Mouse (Mus musculus): ENCODE results near the gene Tigit. TPM values are rescaled to one million over a fixed set of nuclear protein-coding genes. Genes with fewer than 3 reads are reported as not detected.

The Tigit gene
- polyA plus RNA-seq, 1 experiment from 2014 or later = 1.1 TPM

- DNase-seq (ENCODE audit: low spot score) = no peak
Observed at GRCm38 (mm10) chr16:43668294-43668693, 4.3 kb upstream of the Tigit start.

DNA sequence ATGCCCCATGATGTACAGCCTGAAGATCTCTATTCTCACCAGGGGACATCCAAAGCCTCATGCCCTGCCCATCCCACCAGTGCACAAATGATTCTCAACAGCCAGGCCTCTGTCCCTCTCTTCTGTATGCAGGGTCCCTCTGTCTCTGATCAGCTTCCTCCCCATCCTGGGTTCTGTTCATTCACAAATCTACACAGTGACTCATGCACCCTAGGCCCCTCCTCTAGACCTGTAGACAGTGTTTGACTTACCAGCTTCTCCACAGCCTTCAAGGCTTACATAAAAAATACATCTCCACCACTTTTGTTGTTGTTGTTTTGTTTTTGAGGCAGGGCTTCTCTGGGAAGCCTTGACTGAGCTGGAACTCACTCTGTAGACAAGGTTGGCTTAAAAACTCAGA, 915 bp upstream of the Tigit start:
- DNase-seq (ENCODE audit: low spot score) = no peak

GRCm38 (mm10) chr16:43662124-43663004, 1.6 kb downstream of the Tigit start:
- no peak for DNase-seq (ENCODE audit: low spot score)

GRCm38 (mm10) chr16:43661576-43661975, 2.4 kb downstream of the Tigit start:
- DNase-seq (ENCODE audit: low spot score) = no peak

- no peak for DNase-seq (ENCODE audit: low spot score)
Observed at GRCm38 (mm10) chr16:43655183-43655787, 8.7 kb downstream of the Tigit start.

GRCm38 (mm10) chr16:43654269-43654668, 9.7 kb downstream of the Tigit start:
- DNase-seq (ENCODE audit: low spot score) = no peak

GRCm38 (mm10) chr16:43653288-43653687, 10.7 kb downstream of the Tigit start:
- DNase-seq (ENCODE audit: low spot score) = no peak

GRCm38 (mm10) chr16:43650355-43651080, 13.4 kb downstream of the Tigit start:
- DNase-seq (ENCODE audit: low spot score) = peak; percentile 8

- DNase-seq (ENCODE audit: low spot score) = no peak
Observed at GRCm38 (mm10) chr16:43647641-43648040, 16.3 kb downstream of the Tigit start.

- no peak for DNase-seq (ENCODE audit: low spot score)
Observed at GRCm38 (mm10) chr16:43646943-43647342, 17.0 kb downstream of the Tigit start.

GRCm38 (mm10) chr16:43645879-43646278, 18.1 kb downstream of the Tigit start:
- no peak for DNase-seq (ENCODE audit: low spot score)

- no peak for DNase-seq (ENCODE audit: low spot score)
Observed at GRCm38 (mm10) chr16:43641230-43641629, 22.7 kb downstream of the Tigit start.

DNA sequence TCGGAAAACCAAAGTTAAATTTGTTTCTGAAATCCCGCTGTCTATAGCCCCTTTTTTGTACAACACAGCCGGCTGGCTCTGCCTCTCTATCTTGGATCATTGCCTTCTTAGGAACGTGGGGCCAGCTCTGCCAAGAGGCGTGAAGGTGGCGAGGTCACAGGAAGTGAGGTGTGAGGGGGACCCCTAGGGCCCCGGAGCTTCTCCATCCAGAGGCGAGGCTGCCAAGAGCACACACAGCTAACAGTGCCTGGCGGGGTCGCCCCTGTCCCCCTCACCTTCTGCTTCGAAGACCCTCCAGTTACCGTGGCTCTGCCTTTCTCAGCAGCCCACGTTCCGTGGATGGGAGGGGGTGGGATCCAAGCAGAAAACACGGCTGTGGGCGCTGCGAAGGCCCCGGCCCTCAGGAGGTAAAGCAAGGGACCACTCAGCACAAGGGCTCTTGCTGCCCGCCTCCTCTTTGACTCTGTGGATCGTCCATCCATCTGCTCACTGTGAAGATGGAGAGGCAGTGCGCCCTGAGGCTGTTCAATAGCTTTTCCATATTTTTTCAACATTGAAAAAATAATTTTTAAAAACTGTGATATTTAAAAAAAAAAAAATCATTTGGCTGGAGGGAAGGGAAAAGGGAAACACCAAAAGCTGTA, 25.4 kb downstream of the Tigit start:
- DNase-seq (ENCODE audit: low spot score) = no peak

GRCm38 (mm10) chr16:43637241-43637640, 26.7 kb downstream of the Tigit start:
- no peak for DNase-seq (ENCODE audit: low spot score)

DNA sequence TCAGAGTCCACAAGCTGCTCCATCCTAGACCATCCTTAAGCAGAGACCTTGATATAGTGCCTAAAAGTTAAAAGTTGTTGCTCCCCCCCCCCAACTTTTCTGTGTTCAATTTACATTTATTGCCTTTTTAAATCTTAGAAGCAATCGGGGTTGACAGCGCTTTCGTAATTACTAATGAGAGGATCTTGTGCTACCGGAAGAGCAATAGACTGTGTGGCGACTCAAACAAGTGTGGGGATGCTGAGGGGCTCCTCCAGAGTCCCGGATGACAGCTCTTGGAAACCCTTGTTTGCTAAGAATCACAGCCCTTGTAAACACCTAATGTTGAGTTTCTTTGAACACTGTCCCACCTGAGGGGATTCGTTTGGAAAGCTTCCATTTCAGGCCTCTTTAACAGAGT, 29.9 kb downstream of the Tigit start:
- no peak for DNase-seq (ENCODE audit: low spot score)

DNA sequence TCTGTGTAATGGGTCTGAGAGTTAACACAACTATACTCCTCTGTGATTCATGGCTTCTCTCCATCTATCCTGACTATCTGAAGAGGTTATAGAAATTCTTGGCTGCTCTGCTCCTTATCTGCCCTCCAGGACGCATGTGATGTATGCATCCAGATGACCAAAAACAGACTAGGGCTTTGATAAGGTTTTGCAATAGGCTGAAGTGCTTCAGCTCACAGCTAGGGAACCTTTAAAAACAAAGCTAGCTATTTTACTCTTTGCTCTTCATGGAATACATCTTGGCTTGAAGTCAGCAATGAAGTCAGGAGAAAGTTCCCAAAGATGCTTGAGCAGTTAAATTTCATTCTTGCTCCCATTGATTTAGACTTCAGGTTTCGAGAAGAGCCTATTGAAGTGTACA, 32.2 kb downstream of the Tigit start:
- no peak for DNase-seq (ENCODE audit: low spot score)

GRCm38 (mm10) chr16:43628662-43629061, 35.3 kb downstream of the Tigit start:
- no peak for DNase-seq (ENCODE audit: low spot score)

DNA sequence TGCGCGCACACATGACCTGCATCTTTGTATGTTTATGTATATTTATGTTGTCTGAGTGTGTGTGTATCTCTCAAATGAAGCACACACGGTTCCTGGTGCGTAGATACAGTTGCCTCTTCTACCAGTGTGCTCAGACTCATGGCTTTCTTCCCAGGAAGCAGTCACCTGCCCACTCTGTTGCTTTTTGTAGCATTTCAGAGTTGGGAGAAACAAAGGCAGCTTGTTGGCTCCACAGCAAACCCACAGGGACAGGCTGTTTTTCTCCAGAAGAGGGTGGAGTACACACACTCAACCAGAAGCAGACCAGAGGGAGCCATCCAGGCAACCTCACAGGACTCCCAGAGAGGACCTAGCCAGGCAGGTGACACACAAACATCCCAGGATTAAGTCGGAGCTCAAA, 38.0 kb downstream of the Tigit start:
- DNase-seq (ENCODE audit: low spot score) = no peak

GRCm38 (mm10) chr16:43625289-43625688, 38.7 kb downstream of the Tigit start:
- DNase-seq (ENCODE audit: low spot score) = no peak

DNA sequence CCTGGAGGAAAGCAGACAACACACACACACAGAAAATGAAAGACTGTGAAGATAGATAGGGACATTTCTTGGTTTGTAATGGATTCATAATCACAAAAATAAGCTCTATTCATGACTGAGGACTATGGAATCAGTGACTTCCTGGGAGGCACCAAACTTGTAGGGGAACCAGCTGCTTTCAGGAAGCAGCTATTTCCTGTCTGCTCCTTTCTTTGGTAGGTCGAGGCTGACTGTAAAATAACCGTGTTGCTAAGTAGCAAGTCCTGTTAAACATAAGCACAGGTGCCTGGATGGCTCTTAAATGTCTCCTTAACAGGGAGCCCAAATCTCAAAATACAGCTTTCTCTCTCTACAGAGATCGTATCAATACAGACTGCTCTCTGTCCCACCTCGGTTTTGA, 39.1 kb downstream of the Tigit start:
- peak; percentile 40 for DNase-seq (ENCODE audit: low spot score)

DNA sequence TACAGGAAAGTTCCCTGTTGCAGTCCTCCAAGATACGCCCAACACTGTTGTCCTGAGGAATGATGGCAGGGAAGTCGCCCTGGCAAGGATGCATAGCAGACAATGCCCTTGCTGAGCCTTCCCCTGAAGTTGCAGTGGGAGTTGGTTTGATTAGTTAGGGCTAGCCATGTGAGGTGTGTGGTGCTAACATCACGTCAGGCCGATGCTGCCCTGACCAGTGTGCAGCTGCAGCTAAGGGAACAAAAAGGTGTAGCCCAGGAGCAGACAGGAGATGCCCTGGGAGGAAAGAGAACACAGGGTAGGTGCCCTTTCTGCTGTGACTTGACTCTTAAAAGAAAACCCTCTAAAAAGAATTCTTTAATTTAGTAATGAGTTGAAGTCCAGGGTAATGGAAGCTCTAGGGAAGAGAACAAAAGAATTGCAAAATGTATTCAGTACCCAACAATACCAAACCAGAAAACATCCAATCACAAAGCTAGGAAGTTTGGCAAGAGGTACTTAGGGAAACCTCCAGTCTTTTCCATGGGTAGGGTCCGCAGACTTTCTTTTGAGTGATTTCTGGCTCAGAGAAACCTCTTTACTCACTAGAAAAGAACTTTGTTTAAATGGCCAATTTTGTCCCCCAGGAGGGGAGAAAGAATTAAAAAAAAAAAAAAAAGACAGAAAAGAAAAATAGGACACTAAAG, 40.5 kb downstream of the Tigit start:
- no peak for DNase-seq (ENCODE audit: low spot score)

All from thymus, postnatal 0 days (tissue).